Mouse (Mus musculus) thymus, postnatal 14 days (tissue): ENCODE measurements at regions not wholly inside any gene's neighbourhood (a gene's known extent, or its start where the extent isn't known, plus 50 kb on each side); places are given as distances from the start of the nearest gene placed in this dataset.

Experiments used
- DNase-seq: peaks from one replicate; pipeline ENCODE4 v3.0.0; 2021

- DNase-seq, result no peak
Measured at GRCm38 (mm10) chr9:50136636-50136985, 208.2 kb downstream of the Rpl10-ps3 start.

- DNase-seq, result no peak
Measured at GRCm38 (mm10) chr9:50135939-50136635, 208.7 kb downstream of the Rpl10-ps3 start.

- DNase-seq, result no peak
Measured at GRCm38 (mm10) chr9:50124241-50124640, 220.5 kb downstream of the Rpl10-ps3 start.

GRCm38 (mm10) chr9:50120820-50121599, 223.8 kb downstream of the Rpl10-ps3 start:
- no peak for DNase-seq

- no peak for DNase-seq
Measured at GRCm38 (mm10) chr9:50119412-50119811, 225.4 kb downstream of the Rpl10-ps3 start.

GRCm38 (mm10) chr9:50118578-50118977, 226.2 kb downstream of the Rpl10-ps3 start:
- no peak for DNase-seq

GRCm38 (mm10) chr9:50106551-50106950, 238.2 kb downstream of the Rpl10-ps3 start:
- no peak for DNase-seq

GRCm38 (mm10) chr9:50102766-50103165, 242.0 kb downstream of the Rpl10-ps3 start:
- DNase-seq, result no peak

- DNase-seq, result no peak
Measured at GRCm38 (mm10) chr9:50101061-50101460, 243.7 kb downstream of the Rpl10-ps3 start.

- DNase-seq, result no peak
Measured at GRCm38 (mm10) chr9:50090968-50091367, 253.8 kb downstream of the Rpl10-ps3 start.

- no peak for DNase-seq
Measured at GRCm38 (mm10) chr9:50089916-50090315, 254.9 kb downstream of the Rpl10-ps3 start.

- DNase-seq, result no peak
Measured at GRCm38 (mm10) chr9:50080205-50080604, 264.6 kb downstream of the Rpl10-ps3 start.

GRCm38 (mm10) chr9:50068576-50068975, 269.9 kb upstream of the Ncam1 start:
- no peak for DNase-seq

- no peak for DNase-seq
Measured at GRCm38 (mm10) chr9:50067729-50068225, 269.1 kb upstream of the Ncam1 start.

- no peak for DNase-seq
Measured at GRCm38 (mm10) chr9:50064505-50065229, 265.9 kb upstream of the Ncam1 start.

GRCm38 (mm10) chr9:50038231-50038630, 239.5 kb upstream of the Ncam1 start:
- peak; percentile 5 for DNase-seq

- no peak for DNase-seq
Measured at GRCm38 (mm10) chr9:50032322-50033158, 233.8 kb upstream of the Ncam1 start.

- DNase-seq, result no peak
Measured at GRCm38 (mm10) chr9:50031318-50031717, 232.6 kb upstream of the Ncam1 start.

GRCm38 (mm10) chr9:50029030-50029429, 230.3 kb upstream of the Ncam1 start:
- DNase-seq, result no peak

- DNase-seq, result no peak
Measured at GRCm38 (mm10) chr9:50028573-50028972, 229.8 kb upstream of the Ncam1 start.

- DNase-seq, result no peak
Measured at GRCm38 (mm10) chr9:50024820-50025219, 226.1 kb upstream of the Ncam1 start.

GRCm38 (mm10) chr9:50013602-50014001, 214.9 kb upstream of the Ncam1 start:
- DNase-seq, result no peak
